Comparison of ENCODE assay signal across 12 mouse cellular contexts in the genomic region with DNA sequence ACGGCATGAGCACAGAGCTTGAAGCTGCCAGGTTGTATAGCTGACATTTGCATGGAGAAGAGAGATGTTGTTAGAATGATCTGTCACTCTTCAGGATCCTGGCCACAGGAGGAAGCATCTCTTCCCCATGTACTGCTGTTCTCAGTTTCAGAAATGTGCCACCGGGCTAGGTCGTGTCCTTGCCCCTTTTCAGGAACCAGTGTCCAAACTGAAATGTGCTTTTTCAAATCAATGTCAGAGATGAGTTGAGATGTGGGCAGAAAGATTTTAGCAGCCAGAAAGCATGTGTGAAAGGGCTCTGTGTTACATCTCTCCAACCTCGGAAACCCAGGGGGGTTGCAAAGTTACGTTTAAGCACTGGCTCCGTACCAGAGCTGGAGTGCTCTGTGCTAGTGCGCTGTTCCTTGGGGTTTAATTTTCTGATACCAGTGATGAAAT.
A peak's percentile ranks its signal among the peaks of the same experiment; 100 is the strongest.
DNase-seq lines count a peak whose midpoint lies in the region; ATAC-seq and TF ChIP-seq lines count a peak whose summit lies in the region.
"Had no signal": no experiment of that assay in that cellular context is flagged by ENCODE, and none has a peak within 500 bp of the region (broad histone marks: within the 10 kb centered on the region; RNA-seq: fewer than 3 reads in every experiment).

No protein-coding gene starts in this region.

- H3K4me1 ChIP-seq in heart, embryonic 16.5 days (ENCODE audit: control insufficient read depth, insufficient read depth, low read length) = peaks cover 19% of the 10 kb centered on the region
- peaks cover 3% of the 10 kb centered on the region; the same call in 1 of the 2 replicates for H3K4me1 ChIP-seq in cortical plate, adult 2 months (ENCODE audit: control insufficient read depth, insufficient read depth, low read length)
- H3K4me1 ChIP-seq in midbrain, embryonic 15.5 days = peaks cover 36% of the 10 kb centered on the region

- TF ChIP-seq POLR2A in cortical plate, adult 2 months (IDR thresholded peaks at IDR 0.05; ENCODE audit: extremely low read depth, insufficient read depth, low read length) = no peak

- H3K27me3 ChIP-seq in heart, embryonic 16.5 days (ENCODE audit: control insufficient read depth, insufficient read depth, low read length) = no peaks in the 10 kb centered on the region
- no peaks in the 10 kb centered on the region for H3K27me3 ChIP-seq in midbrain, embryonic 15.5 days (replicated peaks)

- 60% methylated on average over 7 of the region's 7 CpGs for WGBS in heart, embryonic 16.5 days
- 25% methylated on average over 7 of the region's 7 CpGs for WGBS in midbrain, embryonic 15.5 days

- no peak overlapping the region for H3K27ac ChIP-seq in heart, embryonic 16.5 days (ENCODE audit: low read length)
- H3K27ac ChIP-seq in cortical plate, adult 2 months (ENCODE audit: insufficient read depth, low read length) = no peak overlapping the region; the same call in 1 of the 2 replicates
- H3K27ac ChIP-seq in midbrain, embryonic 15.5 days = peak overlapping the region; percentile 73

- H3K4me3 ChIP-seq in heart, embryonic 16.5 days (ENCODE audit: low read length) = no peak overlapping the region
- H3K4me3 ChIP-seq in cortical plate, adult 2 months (ENCODE audit: insufficient read depth, low read length) = peak overlapping the region; percentile 69
- H3K4me3 ChIP-seq in midbrain, embryonic 15.5 days = peak overlapping the region; percentile 46

- TF ChIP-seq CTCF in cortical plate, adult 2 months (IDR thresholded peaks at IDR 0.05; ENCODE audit: extremely low read depth, insufficient read depth, low read length) = no peak

- H3K9ac ChIP-seq in heart, embryonic 16.5 days (ENCODE audit: low read length) = no peak overlapping the region
- H3K9ac ChIP-seq in midbrain, embryonic 15.5 days = peak overlapping the region; percentile 68
- H3K9ac ChIP-seq: lung, embryonic 14.5 days had no signal

- no peaks in the 10 kb centered on the region for H3K36me3 ChIP-seq in heart, embryonic 16.5 days (ENCODE audit: control insufficient read depth, insufficient read depth)
- H3K36me3 ChIP-seq in midbrain, embryonic 15.5 days (replicated peaks) = no peaks in the 10 kb centered on the region

- no peak for DNase-seq in heart, adult 9 months (ENCODE audit: low spot score in 2 of 2)
- no peak for DNase-seq in spleen, postnatal 10 days (ENCODE audit: low spot score in 2 of 2)
- DNase-seq: heart, postnatal 14 days; kidney, postnatal 10 days; lung, embryonic 14.5 days; spleen, adult 18-20 months had no signal

- ATAC-seq in heart, embryonic 16.5 days (replicated peaks; ENCODE audit: extremely low read depth, insufficient read depth, low FRiP score) = no peak
- ATAC-seq in granulocyte monocyte progenitor cell, adult 5-6 weeks (replicated peaks; ENCODE audit: poor library complexity, severe bottlenecking) = peak; percentile 33; the same call in 1 of the 2 replicates
- ATAC-seq in midbrain, embryonic 15.5 days (replicated peaks) = peak; percentile 23
- no peak for ATAC-seq in monocyte, adult 5-6 weeks (replicated peaks; ENCODE audit: insufficient number of reproducible peaks, low FRiP score, low TSS enrichment, poor library complexity, severe bottlenecking)
- no peak for ATAC-seq in erythroid progenitor cell, adult 5-6 weeks (replicated peaks; ENCODE audit: low FRiP score, poor library complexity, severe bottlenecking)

- peak overlapping the region; percentile 8; the same call in 1 of the 2 replicates for H3K4me2 ChIP-seq in heart, embryonic 16.5 days (ENCODE audit: low read depth, low read length)
- H3K4me2 ChIP-seq in midbrain, embryonic 15.5 days = peak overlapping the region; percentile 71
- H3K4me2 ChIP-seq: lung, embryonic 14.5 days had no signal

- H3K9me3 ChIP-seq in heart, embryonic 16.5 days (replicated peaks; ENCODE audit: control insufficient read depth, low read length) = no peaks in the 10 kb centered on the region
- H3K9me3 ChIP-seq in midbrain, embryonic 15.5 days = no peaks in the 10 kb centered on the region

Comparison
In these comparisons a context has a peak if more than half of its experiments do, and no peak if none do; other contexts are left out.
1. ATAC-seq: peak in granulocyte monocyte progenitor cell, adult 5-6 weeks (single experiment) and midbrain, embryonic 15.5 days (single experiment); none in heart, embryonic 16.5 days (single experiment), monocyte, adult 5-6 weeks (single experiment) and erythroid progenitor cell, adult 5-6 weeks (single experiment).